Mouse (Mus musculus): ENCODE results near the gene Prkg1.

Gene Prkg1

GRCm38 (mm10) chr19:31630899-31631869 is 133.6 kb downstream of the Prkg1 start:
- DNase-seq (ENCODE audit: low read depth, low spot score), result no peak

- DNase-seq (ENCODE audit: low read depth, low spot score), result no peak
Measured at GRCm38 (mm10) chr19:31621716-31622115, 143.1 kb downstream of the Prkg1 start.

GRCm38 (mm10) chr19:31616830-31617229 is 148.0 kb downstream of the Prkg1 start:
- no peak for DNase-seq (ENCODE audit: low read depth, low spot score)

- no peak for DNase-seq (ENCODE audit: low read depth, low spot score)
Measured at GRCm38 (mm10) chr19:31616159-31616558, 148.7 kb downstream of the Prkg1 start.

- DNase-seq (ENCODE audit: low read depth, low spot score), result no peak
Measured at GRCm38 (mm10) chr19:31613146-31613545, 151.7 kb downstream of the Prkg1 start.

- no peak for DNase-seq (ENCODE audit: low read depth, low spot score)
Measured at GRCm38 (mm10) chr19:31602578-31602977, 162.3 kb downstream of the Prkg1 start.

GRCm38 (mm10) chr19:31594011-31594410 is 170.8 kb downstream of the Prkg1 start:
- DNase-seq (ENCODE audit: low read depth, low spot score), result no peak

GRCm38 (mm10) chr19:31590701-31591100 is 174.1 kb downstream of the Prkg1 start:
- DNase-seq (ENCODE audit: low read depth, low spot score), result no peak

- no peak for DNase-seq (ENCODE audit: low read depth, low spot score)
Measured at GRCm38 (mm10) chr19:31577092-31577491, 187.7 kb downstream of the Prkg1 start.

- no peak for DNase-seq (ENCODE audit: low read depth, low spot score)
Measured at GRCm38 (mm10) chr19:31564329-31564728, 200.5 kb downstream of the Prkg1 start.

- DNase-seq (ENCODE audit: low read depth, low spot score), result no peak
Measured at GRCm38 (mm10) chr19:31546063-31546462, 218.8 kb downstream of the Prkg1 start.

- DNase-seq (ENCODE audit: low read depth, low spot score), result no peak
Measured at GRCm38 (mm10) chr19:31531249-31531740, 233.5 kb downstream of the Prkg1 start.

- DNase-seq (ENCODE audit: low read depth, low spot score), result no peak
Measured at GRCm38 (mm10) chr19:31530616-31531015, 234.2 kb downstream of the Prkg1 start.

GRCm38 (mm10) chr19:31529890-31530289 is 234.9 kb downstream of the Prkg1 start:
- no peak for DNase-seq (ENCODE audit: low read depth, low spot score)

- DNase-seq (ENCODE audit: low read depth, low spot score), result no peak
Measured at GRCm38 (mm10) chr19:31514490-31514889, 250.3 kb downstream of the Prkg1 start.

- DNase-seq (ENCODE audit: low read depth, low spot score), result no peak
Measured at GRCm38 (mm10) chr19:31507831-31508230, 257.0 kb downstream of the Prkg1 start.

- DNase-seq (ENCODE audit: low read depth, low spot score), result no peak
Measured at GRCm38 (mm10) chr19:31506296-31506695, 258.5 kb downstream of the Prkg1 start.

GRCm38 (mm10) chr19:31505041-31505440 is 259.8 kb downstream of the Prkg1 start:
- no peak for DNase-seq (ENCODE audit: low read depth, low spot score)

GRCm38 (mm10) chr19:31497386-31497785 is 267.4 kb downstream of the Prkg1 start:
- no peak for DNase-seq (ENCODE audit: low read depth, low spot score)

GRCm38 (mm10) chr19:31489606-31490005 is 275.2 kb downstream of the Prkg1 start:
- no peak for DNase-seq (ENCODE audit: low read depth, low spot score)

- DNase-seq (ENCODE audit: low read depth, low spot score), result no peak
Measured at GRCm38 (mm10) chr19:31471766-31472165, 293.1 kb downstream of the Prkg1 start.

- no peak for DNase-seq (ENCODE audit: low read depth, low spot score)
Measured at GRCm38 (mm10) chr19:31460188-31460587, 304.6 kb downstream of the Prkg1 start.

- DNase-seq (ENCODE audit: low read depth, low spot score), result no peak
Measured at GRCm38 (mm10) chr19:31444101-31444500, 320.7 kb downstream of the Prkg1 start.

Measured in A20 (cell line).